Mouse (Mus musculus) lung, embryonic 15.5 days (tissue): ENCODE data around the gene Trappc10. TPM values are rescaled to one million over a fixed set of nuclear protein-coding genes. Genes with fewer than 3 reads are reported as not detected.

Experiments
- ATAC-seq: fragments of 200-750 bp; cut with Nextera tagmentation; 2 replicates; pipeline ENCODE4 v1.8.0; 2017; ENCODE audit warnings: moderate number of reproducible peaks, borderline replicate concordance; ENCODE audit not compliant: low FRiP score, low TSS enrichment; ENCODE audit errors: extremely low read depth
- H3K27ac ChIP-seq: fragments of 300-500 bp; sonication (generic); 2 replicates; pipeline ENCODE4 v1.5.1; 2015; ENCODE audit warnings: moderate library complexity, mild to moderate bottlenecking, inconsistent platforms
- H3K27me3 ChIP-seq: fragments of 300-500 bp; sonication (generic); 2 replicates; pipeline ENCODE4 v1.6.1; 2015; ENCODE audit warnings: inconsistent platforms
- H3K36me3 ChIP-seq: fragments of 300-500 bp; sonication (generic); 2 replicates; pipeline ENCODE4 v1.6.1; 2015; ENCODE audit warnings: inconsistent platforms
- H3K4me1 ChIP-seq: fragments of 300-500 bp; sonication (generic); 2 replicates; pipeline ENCODE4 v1.6.1; 2015; ENCODE audit warnings: inconsistent platforms
- H3K4me2 ChIP-seq: fragments of 300-500 bp; sonication (generic); 2 replicates; pipeline ENCODE4 v1.6.1; 2015; ENCODE audit warnings: inconsistent platforms, mild to moderate bottlenecking, moderate library complexity
- H3K4me3 ChIP-seq: fragments of 300-500 bp; sonication (generic); 2 replicates; pipeline ENCODE4 v1.5.1; 2015; ENCODE audit warnings: mild to moderate bottlenecking, inconsistent platforms
- H3K9ac ChIP-seq: fragments of 300-500 bp; sonication (generic); 2 replicates; pipeline ENCODE4 v1.6.1; 2015; ENCODE audit warnings: inconsistent platforms
- H3K9me3 ChIP-seq: fragments of 300-500 bp; sonication (generic); 2 replicates; pipeline ENCODE4 v1.6.1; 2016; ENCODE audit warnings: inconsistent platforms
- WGBS: fragments of 180-500 bp; shearing (Covaris S2); methylation state at CpG from one replicate; pipeline ENCODE4 v1.1.7; 2015; 5-methylcytosine and 5-hydroxymethylcytosine counted together
- polyA plus RNA-seq: library from polyadenylated mRNA; unstranded; fragments of >200 nt; fragmentation: Nextera tagmentation; extraction: Ambion mirVana; gene quantifications from 2 replicates; pipeline ENCODE4 v1.2.1, GENCODE M21; 2015

Trappc10 gene
- polyA plus RNA-seq, 1 experiment from 2014 or later: 14.4 TPM

DNA sequence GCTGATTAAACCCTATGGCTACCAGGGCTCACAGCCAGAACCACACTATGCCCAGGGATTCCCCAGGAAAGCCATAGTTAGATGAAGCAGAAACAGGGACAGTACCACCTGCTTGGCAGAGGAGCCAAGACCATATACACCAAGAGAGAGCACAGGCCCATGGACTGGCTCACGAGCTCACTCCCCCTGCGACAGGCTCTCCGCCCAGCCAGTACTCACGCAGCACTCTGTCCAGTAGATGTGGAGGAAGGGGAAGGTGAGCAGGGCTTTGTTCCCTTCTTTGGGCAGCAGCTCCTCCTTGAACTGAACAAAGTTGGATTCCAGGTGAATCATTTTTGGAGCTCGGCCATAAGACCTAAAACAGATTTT, 15.9 kb downstream of the Trappc10 start:
- H3K4me1 ChIP-seq: no peaks in the 10 kb centered on the region
- H3K27me3 ChIP-seq: no peaks in the 10 kb centered on the region
- H3K27ac ChIP-seq: no peak overlapping the region
- no peak overlapping the region for H3K4me2 ChIP-seq
- WGBS: 92% methylated on average over 5 of the region's 5 CpGs
- no peaks in the 10 kb centered on the region for H3K9me3 ChIP-seq
- H3K4me3 ChIP-seq: no peak overlapping the region
- ATAC-seq: no peak
- peaks cover 22% of the 10 kb centered on the region; the same call in 1 of the 2 replicates for H3K36me3 ChIP-seq
- no peak overlapping the region for H3K9ac ChIP-seq

DNA sequence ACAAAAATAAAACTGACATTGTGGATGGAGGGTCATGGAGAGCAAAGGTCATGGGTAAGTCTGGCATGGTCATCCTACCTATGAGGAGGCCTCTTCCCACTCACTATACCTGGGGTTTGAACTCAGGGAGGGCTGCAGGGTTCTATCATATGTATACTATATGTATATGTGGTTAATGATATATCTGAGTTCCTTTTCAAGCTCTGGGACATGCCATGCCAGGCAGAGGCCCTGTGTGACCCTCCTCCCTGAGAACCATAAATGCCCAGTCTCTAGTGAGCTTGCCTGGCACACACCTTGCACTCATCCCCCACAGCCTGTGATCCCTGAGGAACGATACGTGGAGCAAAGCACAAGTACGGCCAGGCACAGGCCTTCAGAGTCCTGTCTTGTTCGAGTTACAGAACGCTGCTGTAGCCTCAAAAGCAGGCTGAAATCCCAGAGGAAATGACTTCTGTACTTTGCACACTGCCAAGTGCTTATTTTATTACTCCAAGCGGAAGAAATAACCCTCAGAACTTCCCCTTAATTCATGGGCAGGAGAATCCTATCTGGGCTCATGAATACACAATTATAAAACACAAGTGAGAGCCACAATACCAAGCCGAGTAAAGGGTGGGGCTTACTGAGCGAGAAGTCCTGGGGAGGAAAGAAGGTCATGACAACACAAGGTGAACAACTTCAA, 16.4 kb downstream of the Trappc10 start:
- no peaks in the 10 kb centered on the region for H3K27me3 ChIP-seq
- H3K4me1 ChIP-seq: no peaks in the 10 kb centered on the region
- WGBS: 85% methylated on average over 8 of the region's 8 CpGs
- no peak overlapping the region for H3K27ac ChIP-seq
- ATAC-seq: no peak
- H3K36me3 ChIP-seq: peaks cover 22% of the 10 kb centered on the region; the same call in 1 of the 2 replicates
- H3K9ac ChIP-seq: no peak overlapping the region
- no peak overlapping the region for H3K4me3 ChIP-seq
- no peak overlapping the region for H3K4me2 ChIP-seq
- H3K9me3 ChIP-seq: no peaks in the 10 kb centered on the region

DNA sequence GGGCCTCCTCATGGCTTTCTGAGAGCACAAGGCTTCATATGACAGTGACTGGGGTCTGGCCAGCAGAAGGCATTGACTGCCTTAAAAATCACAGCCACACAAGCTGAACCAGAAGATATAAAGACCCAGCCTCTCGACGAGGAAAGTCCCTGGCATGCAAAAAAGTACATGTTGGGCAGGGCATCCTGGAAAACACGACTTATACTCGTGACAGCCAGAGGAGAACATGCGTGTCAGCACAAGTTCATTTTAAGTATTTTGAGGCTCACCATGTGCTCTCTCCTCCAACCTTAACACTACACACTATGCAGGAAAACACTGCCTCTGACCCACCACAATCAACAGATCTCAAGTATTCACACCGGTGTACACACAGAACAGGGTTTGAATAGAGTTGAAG, 20.3 kb downstream of the Trappc10 start:
- no peak for ATAC-seq
- Histone ChIP-seq H3K4me1 (no peaks in the 10 kb centered on the region), H3K27ac (no peak overlapping the region), H3K36me3 (peaks cover 31% of the 10 kb centered on the region), H3K4me2 (no peak overlapping the region), H3K9ac (no peak overlapping the region), H3K9me3 (no peaks in the 10 kb centered on the region), H3K27me3 (no peaks in the 10 kb centered on the region), H3K4me3 (no peak overlapping the region)
- WGBS: 88% methylated on average over 6 of the region's 6 CpGs

DNA sequence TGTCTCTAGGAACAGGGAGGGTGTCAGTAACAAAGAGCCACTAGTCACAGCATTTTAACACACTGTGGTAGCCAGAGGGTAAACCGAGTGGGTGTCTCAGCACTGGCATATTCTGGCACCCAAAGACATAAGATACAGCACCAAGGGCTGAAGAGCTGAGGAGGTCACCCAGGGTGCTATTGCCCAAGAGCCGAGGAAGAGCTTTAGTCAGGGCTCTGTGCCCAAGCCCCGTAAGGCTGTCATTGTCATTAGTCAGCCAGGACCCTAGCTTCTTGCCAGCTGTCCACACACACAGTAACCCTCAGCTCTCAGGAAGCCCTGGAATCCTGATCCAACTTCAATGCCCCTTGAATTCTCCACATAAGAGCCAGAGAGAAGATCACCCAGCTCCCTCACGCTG, 21.5 kb downstream of the Trappc10 start:
- 77% methylated on average over 4 of the region's 4 CpGs for WGBS
- ATAC-seq: no peak
- Histone ChIP-seq H3K9me3 (no peaks in the 10 kb centered on the region), H3K36me3 (peaks cover 32% of the 10 kb centered on the region), H3K4me2 (no peak overlapping the region), H3K9ac (no peak overlapping the region), H3K27ac (no peak overlapping the region), H3K27me3 (no peaks in the 10 kb centered on the region), H3K4me1 (no peaks in the 10 kb centered on the region), H3K4me3 (no peak overlapping the region)

DNA sequence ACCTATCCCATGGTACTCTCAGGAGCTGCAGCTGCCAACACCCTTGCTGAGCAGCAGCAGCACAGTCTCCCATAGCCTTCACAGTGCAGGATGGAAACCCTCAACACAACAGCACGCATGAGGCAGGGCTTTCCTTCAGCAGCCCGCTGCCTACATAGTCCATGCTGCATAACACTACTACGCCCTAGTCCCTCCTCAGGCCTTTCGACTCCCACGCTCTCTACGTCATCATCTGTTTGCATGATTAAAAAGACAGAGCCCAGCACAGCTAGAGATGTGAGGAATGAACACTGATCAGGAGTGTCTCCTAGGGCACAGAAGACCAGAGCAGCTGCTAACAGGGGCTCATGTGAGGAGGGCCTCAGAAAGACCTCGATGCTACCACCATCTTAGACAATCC, 23.1 kb downstream of the Trappc10 start:
- ATAC-seq: no peak
- WGBS: 90% methylated on average over 7 of the region's 7 CpGs

DNA sequence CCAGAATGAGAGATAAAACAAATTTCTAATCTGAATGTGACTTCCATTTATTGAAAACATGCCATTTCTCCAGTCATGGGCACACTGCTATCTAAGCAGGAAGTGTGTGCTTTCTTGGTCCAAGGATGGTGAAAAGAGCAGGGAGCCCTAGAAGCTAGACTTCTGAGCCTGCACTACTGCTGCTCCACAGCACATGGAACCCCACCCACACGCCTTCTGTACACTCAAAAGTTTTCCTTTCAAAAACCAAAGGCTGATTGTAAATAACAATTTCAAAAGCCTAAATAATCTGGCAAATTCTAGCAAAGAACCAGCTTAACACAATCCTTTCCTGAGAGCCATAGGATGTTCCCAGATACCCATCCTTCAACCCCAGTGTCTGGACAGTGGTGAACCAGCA, 24.9 kb downstream of the Trappc10 start:
- Histone ChIP-seq H3K4me2 (no peak overlapping the region), H3K36me3 (peaks cover 45% of the 10 kb centered on the region), H3K4me1 (no peaks in the 10 kb centered on the region), H3K9ac (no peak overlapping the region), H3K9me3 (no peaks in the 10 kb centered on the region), H3K27ac (no peak overlapping the region), H3K27me3 (no peaks in the 10 kb centered on the region), H3K4me3 (no peak overlapping the region)
- 86% methylated on average over 1 of the region's 1 CpGs for WGBS
- no peak for ATAC-seq

More for the DNA sequence above, 23.1 kb downstream of the Trappc10 start:
- H3K9ac ChIP-seq: no peak overlapping the region
- no peaks in the 10 kb centered on the region for H3K27me3 ChIP-seq
- H3K4me3 ChIP-seq: no peak overlapping the region
- no peaks in the 10 kb centered on the region for H3K4me1 ChIP-seq
- no peak overlapping the region for H3K27ac ChIP-seq
- no peaks in the 10 kb centered on the region for H3K9me3 ChIP-seq
- peaks cover 33% of the 10 kb centered on the region for H3K36me3 ChIP-seq
- H3K4me2 ChIP-seq: no peak overlapping the region

DNA sequence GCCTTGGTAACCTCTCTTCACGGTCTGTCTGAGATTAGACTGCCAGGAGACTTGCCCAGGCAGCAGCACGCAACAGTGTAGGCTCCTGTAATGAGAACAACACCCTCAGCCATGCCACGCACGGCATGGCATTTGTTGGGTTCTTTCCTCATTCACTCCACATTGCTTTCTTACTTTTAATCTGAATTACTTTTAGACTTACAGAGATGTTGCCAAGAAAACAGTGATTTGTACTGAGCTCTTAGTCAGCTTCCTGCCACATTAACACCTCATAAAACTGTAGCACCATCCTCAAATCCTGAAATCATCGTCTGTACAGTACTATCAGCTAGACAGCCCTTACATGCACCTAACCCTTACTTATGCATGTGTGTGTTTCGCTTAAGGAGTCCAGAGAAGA, 25.9 kb downstream of the Trappc10 start:
- Histone ChIP-seq H3K27me3 (no peaks in the 10 kb centered on the region), H3K36me3 (peaks cover 54% of the 10 kb centered on the region)
- WGBS: 87% methylated on average over 6 of the region's 6 CpGs

DNA sequence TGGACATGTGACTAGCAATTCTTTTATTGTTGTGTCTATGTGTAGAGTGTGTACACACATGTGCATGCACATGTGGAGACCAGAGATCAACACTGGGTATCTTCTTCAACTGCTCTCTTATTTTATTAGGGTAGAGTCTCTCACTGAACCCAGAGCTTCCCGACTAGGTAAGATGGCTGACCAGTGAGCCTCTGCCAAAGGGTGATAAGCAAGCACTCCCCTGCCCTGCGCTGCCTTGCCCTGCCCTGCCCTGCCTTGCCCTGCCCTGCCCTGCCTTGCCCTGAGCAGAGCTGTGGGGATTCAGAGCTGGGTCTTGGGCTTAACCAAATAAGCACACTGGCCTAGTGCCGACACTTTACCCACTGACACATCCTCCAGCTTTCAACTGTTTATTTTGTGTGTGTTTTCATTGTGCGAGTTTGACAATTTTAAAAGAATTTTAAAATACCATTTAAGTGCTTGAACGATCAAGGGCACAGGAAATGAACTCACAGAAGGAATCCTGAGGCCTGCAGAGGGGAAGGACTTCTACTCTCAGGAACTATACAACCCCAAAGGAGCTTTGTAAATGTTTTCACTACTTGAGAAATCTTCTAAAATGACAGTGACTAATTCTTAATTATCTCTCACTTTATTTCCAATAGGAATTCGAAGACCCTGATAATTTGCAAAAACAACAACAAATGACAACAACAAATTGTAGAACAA, 27.9 kb downstream of the Trappc10 start:
- no peaks in the 10 kb centered on the region for H3K4me1 ChIP-seq
- no peak overlapping the region for H3K4me2 ChIP-seq
- no peak for ATAC-seq
- no peak overlapping the region for H3K27ac ChIP-seq
- H3K4me3 ChIP-seq: no peak overlapping the region
- H3K27me3 ChIP-seq: no peaks in the 10 kb centered on the region
- 70% methylated on average over 6 of the region's 6 CpGs for WGBS
- H3K9ac ChIP-seq: no peak overlapping the region
- no peaks in the 10 kb centered on the region for H3K9me3 ChIP-seq
- peaks cover 74% of the 10 kb centered on the region for H3K36me3 ChIP-seq

More for the DNA sequence above, 25.9 kb downstream of the Trappc10 start:
- H3K27ac ChIP-seq: no peak overlapping the region
- H3K9me3 ChIP-seq: no peaks in the 10 kb centered on the region
- no peak for ATAC-seq
- H3K4me1 ChIP-seq: no peaks in the 10 kb centered on the region
- no peak overlapping the region for H3K4me2 ChIP-seq
- H3K4me3 ChIP-seq: no peak overlapping the region
- H3K9ac ChIP-seq: no peak overlapping the region

DNA sequence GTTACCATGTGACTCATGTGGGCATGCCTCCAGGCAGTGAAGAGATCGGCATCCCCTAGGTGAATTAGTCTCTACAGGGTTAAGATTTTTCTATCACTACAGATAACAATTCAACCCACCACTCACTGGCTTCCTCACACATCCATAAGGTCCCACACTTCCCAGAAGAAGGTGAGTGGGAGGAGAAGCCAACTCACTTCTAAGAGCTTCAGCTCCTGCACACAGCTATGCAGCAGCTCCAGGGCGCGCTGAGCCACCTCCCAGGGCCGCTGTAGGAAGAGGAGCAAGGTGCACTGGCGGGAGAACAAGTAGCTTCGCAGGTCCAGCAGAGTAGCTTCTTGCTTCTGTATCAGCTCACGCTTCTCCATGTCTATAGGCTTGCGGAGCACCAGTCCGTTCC, 30.1 kb downstream of the Trappc10 start:
- H3K9me3 ChIP-seq: no peaks in the 10 kb centered on the region
- H3K4me1 ChIP-seq: no peaks in the 10 kb centered on the region
- H3K4me3 ChIP-seq: no peak overlapping the region
- 96% methylated on average over 9 of the region's 9 CpGs for WGBS
- no peak overlapping the region for H3K9ac ChIP-seq
- H3K27me3 ChIP-seq: no peaks in the 10 kb centered on the region
- ATAC-seq: no peak
- peaks cover 70% of the 10 kb centered on the region for H3K36me3 ChIP-seq
- no peak overlapping the region for H3K4me2 ChIP-seq
- no peak overlapping the region for H3K27ac ChIP-seq

DNA sequence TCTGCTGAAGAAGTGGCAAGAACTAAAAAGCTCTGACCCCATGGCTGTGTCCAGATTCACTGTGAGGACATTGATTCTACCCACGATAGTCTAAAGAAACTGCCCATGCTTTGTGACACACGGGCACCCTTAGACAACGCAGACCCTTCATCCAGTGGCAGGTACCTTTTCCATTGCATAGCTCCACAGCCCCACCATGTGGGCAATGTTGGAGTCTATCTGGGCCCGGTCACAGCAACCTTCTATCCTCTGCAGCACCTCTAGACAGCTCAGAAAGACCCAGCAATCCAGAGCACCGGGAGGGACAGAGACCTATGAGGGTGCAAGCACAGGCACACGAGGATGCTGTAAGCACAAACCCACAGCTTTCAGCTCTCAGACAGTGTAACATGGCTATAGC, 33.1 kb downstream of the Trappc10 start:
- H3K4me1 ChIP-seq: no peaks in the 10 kb centered on the region
- H3K27ac ChIP-seq: no peak overlapping the region
- ATAC-seq: no peak
- no peak overlapping the region for H3K4me3 ChIP-seq
- no peak overlapping the region for H3K4me2 ChIP-seq
- H3K36me3 ChIP-seq: peaks cover 78% of the 10 kb centered on the region
- 67% methylated on average over 6 of the region's 6 CpGs for WGBS
- H3K9ac ChIP-seq: no peak overlapping the region
- no peaks in the 10 kb centered on the region for H3K9me3 ChIP-seq
- H3K27me3 ChIP-seq: no peaks in the 10 kb centered on the region

DNA sequence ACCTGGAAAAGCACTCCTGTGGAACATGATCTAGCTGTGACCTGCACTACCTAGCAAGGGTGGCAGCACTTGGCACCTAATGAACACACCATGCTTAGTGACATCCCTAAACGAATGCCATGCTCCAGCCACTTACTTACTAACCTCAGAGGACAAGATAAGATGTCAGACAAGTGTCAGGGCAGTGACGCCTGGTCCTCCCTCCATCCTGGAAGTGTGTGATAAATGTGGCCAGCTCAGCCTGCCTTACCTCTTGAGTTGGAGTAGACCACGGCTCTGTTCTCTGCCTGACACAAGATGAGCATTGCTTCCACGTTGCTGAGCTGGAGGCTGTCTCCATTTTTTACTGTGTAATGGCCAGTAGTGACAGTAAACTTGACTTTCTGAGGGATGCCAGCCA, 43.3 kb downstream of the Trappc10 start:
- H3K27me3 ChIP-seq: no peaks in the 10 kb centered on the region
- no peak overlapping the region for H3K9ac ChIP-seq
- 85% methylated on average over 4 of the region's 4 CpGs for WGBS
- no peak overlapping the region for H3K4me2 ChIP-seq
- H3K9me3 ChIP-seq: no peaks in the 10 kb centered on the region
- no peaks in the 10 kb centered on the region for H3K4me1 ChIP-seq
- H3K4me3 ChIP-seq: no peak overlapping the region
- H3K27ac ChIP-seq: no peak overlapping the region
- ATAC-seq: no peak
- peaks cover 64% of the 10 kb centered on the region for H3K36me3 ChIP-seq

DNA sequence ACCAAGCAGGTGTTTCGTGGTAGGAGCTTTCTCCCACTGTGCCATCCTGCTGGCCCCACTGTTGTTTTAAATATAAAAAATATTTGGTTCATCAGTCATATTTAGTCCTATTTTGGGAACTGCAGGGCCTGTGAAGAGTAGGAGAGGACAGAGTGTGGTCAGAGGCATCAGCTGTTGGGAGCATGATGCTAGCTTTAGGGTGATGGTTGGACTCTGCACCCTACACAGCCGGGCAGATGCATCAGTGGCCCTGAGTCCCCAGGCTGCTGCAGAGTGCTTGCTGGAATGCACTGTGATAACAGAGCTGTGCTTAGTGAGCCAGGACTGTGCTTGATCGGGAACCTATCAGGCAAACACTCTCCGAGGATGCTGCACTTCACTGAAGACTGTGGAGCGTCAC, 51.5 kb downstream of the Trappc10 start:
- H3K36me3 ChIP-seq: peaks cover 88% of the 10 kb centered on the region
- H3K27me3 ChIP-seq: no peaks in the 10 kb centered on the region
- H3K4me1 ChIP-seq: no peaks in the 10 kb centered on the region
- H3K9ac ChIP-seq: no peak overlapping the region
- H3K4me2 ChIP-seq: no peak overlapping the region
- no peak for ATAC-seq
- no peak overlapping the region for H3K27ac ChIP-seq
- 86% methylated on average over 5 of the region's 5 CpGs for WGBS
- H3K9me3 ChIP-seq: no peaks in the 10 kb centered on the region
- no peak overlapping the region for H3K4me3 ChIP-seq
